Mouse (Mus musculus): Measurements from ENCODE around the gene Olfr1402.

Gene Olfr1402

GRCm38 (mm10) chr3:97421920-97422319, at the start of gene Olfr1402:
TSS of gene Olfr1402 (minus strand) at chr3:97422020.
- DNase-seq (ENCODE audit: low spot score) = no peak

- DNase-seq (ENCODE audit: low spot score) = no peak
Observed at GRCm38 (mm10) chr3:97455286-97455685, 33.5 kb upstream of the Olfr1402 start.

- no peak for DNase-seq (ENCODE audit: low spot score)
Observed at GRCm38 (mm10) chr3:97438619-97439018, 16.8 kb upstream of the Olfr1402 start.

GRCm38 (mm10) chr3:97394289-97394688, 27.5 kb downstream of the Olfr1402 start:
- no peak for DNase-seq (ENCODE audit: low spot score)

- no peak for DNase-seq (ENCODE audit: low spot score)
Observed at GRCm38 (mm10) chr3:97393079-97393478, 28.7 kb downstream of the Olfr1402 start.

GRCm38 (mm10) chr3:97370382-97370781, 51.4 kb downstream of the Olfr1402 start:
- no peak for DNase-seq (ENCODE audit: low spot score)

- DNase-seq (ENCODE audit: low spot score) = no peak
Observed at GRCm38 (mm10) chr3:97363418-97364098, 58.3 kb downstream of the Olfr1402 start.

GRCm38 (mm10) chr3:97358448-97358847, 63.4 kb downstream of the Olfr1402 start:
- DNase-seq (ENCODE audit: low spot score) = no peak
